Mouse (Mus musculus) neural tube, embryonic 15.5 days (tissue): Measurements from ENCODE around the gene Orai2. TPM values are rescaled to one million over a fixed set of nuclear protein-coding genes. Genes with fewer than 3 reads are reported as not detected.
"Not testable (repeated sequence)": the region's sequence is repeated elsewhere in the genome, so short reads cannot be mapped to it uniquely, and the experiment has no call there.

Experiments
- ATAC-seq: fragments of 200-750 bp; cut with Nextera tagmentation; 2 replicates; pipeline ENCODE4 v1.8.0; 2017; ENCODE audit warnings: mild to moderate bottlenecking, moderate TSS enrichment, moderate library complexity; ENCODE audit not compliant: low FRiP score
- H3K27ac ChIP-seq: fragments of 300-500 bp; sonication (generic); replicated peaks from 2 replicates; pipeline ENCODE4 v1.5.1; 2015; ENCODE audit warnings: mild to moderate bottlenecking, inconsistent platforms
- H3K27me3 ChIP-seq: fragments of 300-500 bp; sonication (generic); replicated peaks from 2 replicates; pipeline ENCODE4 v1.6.1; 2015; ENCODE audit warnings: inconsistent platforms
- H3K36me3 ChIP-seq: fragments of 300-500 bp; sonication (generic); 2 replicates; pipeline ENCODE4 v1.6.1; 2015; ENCODE audit warnings: inconsistent platforms
- H3K4me1 ChIP-seq: fragments of 300-500 bp; sonication (generic); 2 replicates; pipeline ENCODE4 v1.6.1; 2015; ENCODE audit warnings: inconsistent platforms
- H3K4me2 ChIP-seq: fragments of 300-500 bp; sonication (generic); 2 replicates; pipeline ENCODE4 v1.6.1; 2015; ENCODE audit warnings: inconsistent platforms, mild to moderate bottlenecking, moderate library complexity
- H3K4me3 ChIP-seq: fragments of 300-500 bp; sonication (generic); replicated peaks from 2 replicates; pipeline ENCODE4 v1.5.1; 2015; ENCODE audit warnings: mild to moderate bottlenecking, inconsistent platforms
- H3K9ac ChIP-seq: fragments of 300-500 bp; sonication (generic); replicated peaks from 2 replicates; pipeline ENCODE4 v1.6.1; 2015; ENCODE audit warnings: mild to moderate bottlenecking, inconsistent platforms
- H3K9me3 ChIP-seq: fragments of 300-500 bp; sonication (generic); replicated peaks from 2 replicates; pipeline ENCODE4 v1.6.1; 2016; ENCODE audit warnings: inconsistent platforms
- WGBS: fragments of 180-500 bp; shearing (Covaris S2); methylation state at CpG from one replicate; pipeline ENCODE4 v1.1.7; 2015; ENCODE audit warnings: mixed read lengths; 5-methylcytosine and 5-hydroxymethylcytosine counted together
- microRNA-seq: library from miRNA; unstranded; fragments of <30 nt; microRNA quantifications from one replicate; pipeline ENCODE4, GENCODE M21; 2017
- polyA plus RNA-seq: library from polyadenylated mRNA; unstranded; fragments of >200 nt; fragmentation: Nextera tagmentation; extraction: Ambion mirVana; gene quantifications from 2 replicates; pipeline ENCODE4 v1.2.1, GENCODE M21; 2015

The Orai2 gene
- polyA plus RNA-seq, 1 experiment from 2014 or later: 45.6 TPM

GRCm38 (mm10) chr5:136115891-136116783 is 54.4 kb downstream of the Orai2 start, which contains the start of gene Polr2j:
Gene Polr2j (plus strand): TSS chr5:136116631.
- Histone ChIP-seq H3K4me1 (peaks cover 31% of the 10 kb centered on the region), H3K27ac (peak within 1 kb of the TSS; percentile 83), H3K4me3 (peak within 1 kb of the TSS; percentile 97), H3K36me3 (peaks cover 18% of the 10 kb centered on the region), H3K4me2 (peak within 1 kb of the TSS; percentile 93), H3K27me3 (no peaks in the 10 kb centered on the region), H3K9me3 (no peaks in the 10 kb centered on the region), H3K9ac (peak within 1 kb of the TSS; percentile 96)
- 3% methylated on average over 42 of the region's 42 CpGs for WGBS
- peak; percentile 95 for ATAC-seq

- H3K36me3 ChIP-seq, H3K4me2 ChIP-seq, H3K27ac ChIP-seq, H3K4me3 ChIP-seq, H3K9ac ChIP-seq, ATAC-seq, H3K27me3 ChIP-seq, H3K9me3 ChIP-seq: not testable (repeated sequence)
- WGBS: 43% methylated on average over 4 of the region's 4 CpGs
- peaks cover 24% of the 10 kb centered on the region for H3K4me1 ChIP-seq
These were observed 57.0 kb downstream of the Orai2 start for GRCm38 (mm10) chr5:136113546-136113945.

- Histone ChIP-seq H3K27me3 (0 out of 2 replicates have a peak, but pooled peaks cover 3% of the 10 kb centered on the region), H3K4me2 (no peak overlapping the region), H3K4me1 (no peaks in the 10 kb centered on the region), H3K36me3 (0 out of 2 replicates have a peak, but pooled peaks cover 2% of the 10 kb centered on the region), H3K4me3 (no peak overlapping the region), H3K9me3 (no peaks in the 10 kb centered on the region), H3K9ac (no peak overlapping the region), H3K27ac (no peak overlapping the region)
- WGBS: 92% methylated on average over 3 of the region's 3 CpGs
- ATAC-seq: no peak
These were observed 61.5 kb downstream of the Orai2 start for GRCm38 (mm10) chr5:136109042-136109441.

GRCm38 (mm10) chr5:136108486-136108885 is 62.0 kb downstream of the Orai2 start:
- H3K27ac ChIP-seq: no peak overlapping the region
- 0 out of 2 replicates have a peak, but pooled peaks cover 2% of the 10 kb centered on the region for H3K36me3 ChIP-seq
- no peak for ATAC-seq
- 0 out of 2 replicates have a peak, but pooled peaks cover 3% of the 10 kb centered on the region for H3K27me3 ChIP-seq
- no peaks in the 10 kb centered on the region for H3K4me1 ChIP-seq
- H3K4me2 ChIP-seq: no peak overlapping the region
- no peaks in the 10 kb centered on the region for H3K9me3 ChIP-seq
- 47% methylated on average over 2 of the region's 2 CpGs for WGBS
- H3K4me3 ChIP-seq: no peak overlapping the region
- no peak overlapping the region for H3K9ac ChIP-seq

- ATAC-seq: no peak
- no peak overlapping the region for H3K27ac ChIP-seq
- no peaks in the 10 kb centered on the region for H3K9me3 ChIP-seq
- H3K4me2 ChIP-seq: no peak overlapping the region
- peaks cover 5% of the 10 kb centered on the region for H3K4me1 ChIP-seq
- 0 out of 2 replicates have a peak, but pooled peaks cover 2% of the 10 kb centered on the region for H3K36me3 ChIP-seq
- H3K9ac ChIP-seq: no peak overlapping the region
- H3K4me3 ChIP-seq: no peak overlapping the region
- H3K27me3 ChIP-seq: peaks cover 8% of the 10 kb centered on the region; the same call in 1 of the 2 replicates
- 91% methylated on average over 5 of the region's 5 CpGs for WGBS
These were observed 66.0 kb downstream of the Orai2 start for GRCm38 (mm10) chr5:136104511-136104910.

DNA sequence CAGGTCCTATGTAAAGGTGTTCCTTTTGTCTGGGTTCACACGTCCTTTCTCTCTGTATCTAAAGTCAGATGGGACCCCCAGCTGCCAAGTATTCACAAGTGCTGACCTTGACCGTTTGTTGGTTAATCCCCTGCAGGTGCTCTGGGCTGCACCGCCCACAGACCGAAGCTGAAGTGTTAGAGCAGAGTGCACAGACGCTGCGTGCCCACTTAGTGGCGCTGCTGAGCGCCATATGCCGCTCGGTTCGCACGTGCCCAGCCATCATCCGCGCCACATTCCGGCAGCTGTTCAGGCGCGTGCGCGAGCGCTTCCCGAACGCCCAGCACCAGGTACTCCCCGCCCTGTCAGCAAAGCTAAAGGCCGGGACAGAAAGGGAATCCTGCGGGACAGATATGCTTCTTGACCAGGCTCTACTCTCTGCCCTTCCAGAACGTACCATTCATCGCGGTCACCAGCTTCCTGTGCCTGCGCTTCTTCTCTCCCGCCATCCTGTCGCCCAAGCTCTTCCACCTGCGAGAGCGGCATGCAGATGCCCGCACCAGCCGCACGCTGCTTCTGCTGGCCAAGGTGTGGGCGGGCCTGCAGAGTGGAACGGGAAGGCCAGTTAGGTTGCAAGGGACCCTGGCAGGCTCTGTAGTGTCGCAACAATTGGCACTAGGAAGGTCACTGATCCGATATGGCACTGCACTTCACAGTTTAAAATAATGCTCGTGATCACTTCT is 68.3 kb downstream of the Orai2 start:
- Histone ChIP-seq H3K4me3 (peak overlapping the region; percentile 42), H3K27ac (no peak overlapping the region), H3K27me3 (peaks cover 8% of the 10 kb centered on the region; the same call in 1 of the 2 replicates), H3K4me2 (peak overlapping the region; percentile 65), H3K4me1 (peaks cover 5% of the 10 kb centered on the region), H3K9me3 (no peaks in the 10 kb centered on the region), H3K9ac (peak overlapping the region; percentile 46; the same call in 1 of the 2 replicates), H3K36me3 (0 out of 2 replicates have a peak, but pooled peaks cover 2% of the 10 kb centered on the region)
- WGBS: 6% methylated on average over 41 of the region's 41 CpGs
- ATAC-seq: peak; percentile 90

DNA sequence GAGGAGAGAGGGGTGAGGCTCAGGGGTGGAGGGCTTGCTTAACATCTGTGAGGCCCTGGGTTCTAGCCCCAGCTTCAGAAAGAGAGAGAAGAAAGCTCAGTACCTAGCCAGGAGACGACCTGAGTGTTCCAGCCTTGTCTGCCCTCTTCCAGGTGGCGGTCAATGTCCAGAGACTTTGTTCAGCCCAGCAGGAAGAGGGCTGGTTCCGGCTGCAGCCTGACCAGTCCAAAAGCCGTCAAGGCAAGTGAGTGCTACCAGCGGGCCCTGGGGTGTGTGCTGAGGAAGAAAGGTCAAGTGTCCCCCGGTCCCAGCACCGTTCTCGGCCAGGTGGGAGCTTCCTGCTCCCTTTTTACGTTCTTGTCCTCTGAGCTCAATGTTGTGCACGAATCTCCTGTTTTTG is 72.0 kb downstream of the Orai2 start:
- H3K9me3 ChIP-seq: no peaks in the 10 kb centered on the region
- H3K4me2 ChIP-seq: no peak overlapping the region
- 85% methylated on average over 10 of the region's 10 CpGs for WGBS
- H3K9ac ChIP-seq: no peak overlapping the region
- H3K4me1 ChIP-seq: peaks cover 5% of the 10 kb centered on the region
- no peak overlapping the region for H3K4me3 ChIP-seq
- no peak for ATAC-seq
- H3K36me3 ChIP-seq: no peaks in the 10 kb centered on the region
- H3K27me3 ChIP-seq: peaks cover 5% of the 10 kb centered on the region; the same call in 1 of the 2 replicates
- H3K27ac ChIP-seq: no peak overlapping the region

Small RNA genes within 50 kb of the gene (microRNA-seq; reads per million reads assigned to microRNA genes)
- 0.52 reads per million for gene Mir7035

Other genes starting within 250 kb of the Orai2 start
- 776 and 868 TPM in 2 replicates for gene Ywhag, start 236.1 kb downstream of the Orai2 start, polyA plus RNA-seq
- gene Ssc4d, start 196.2 kb downstream of the Orai2 start, polyA plus RNA-seq: 1.6 and 1.8 TPM in 2 replicates
- 0.14 and 0.27 TPM in 2 replicates for gene Zp3, start 190.6 kb downstream of the Orai2 start, polyA plus RNA-seq
- 22.5 and 25.2 TPM in 2 replicates for gene Dtx2, start 175.9 kb downstream of the Orai2 start, polyA plus RNA-seq
- 1.1 and 3.7 TPM in 2 replicates for gene Upk3b, start 132.2 kb downstream of the Orai2 start, polyA plus RNA-seq
- gene Upk3bl, start 116.2 kb downstream of the Orai2 start, polyA plus RNA-seq: 1.2 TPM in 1 of 2 replicates, not detected in the other
- 19.2 and 21.4 TPM in 2 replicates for gene Rasa4, start 86.8 kb downstream of the Orai2 start, polyA plus RNA-seq
- gene Polr2j, start 54.1 kb downstream of the Orai2 start, polyA plus RNA-seq: 216 and 226 TPM in 2 replicates
- 22.7 and 29.4 TPM in 2 replicates for gene Lrwd1, start 34.6 kb downstream of the Orai2 start, polyA plus RNA-seq
- 23.2 and 24.2 TPM in 2 replicates for gene Alkbh4, start 34.6 kb downstream of the Orai2 start, polyA plus RNA-seq
- 62.1 and 63.9 TPM in 2 replicates for gene Prkrip1, start 28.2 kb upstream of the Orai2 start, polyA plus RNA-seq
- gene Sh2b2, start 75.8 kb upstream of the Orai2 start, polyA plus RNA-seq: 23.4 and 24.1 TPM in 2 replicates